Mouse (Mus musculus) embryonic facial prominence, embryonic 12.5 days (tissue): ENCODE measurements around the gene 1600002K03Rik. TPM values are rescaled to one million over a fixed set of nuclear protein-coding genes. Genes with fewer than 3 reads are reported as not detected.

Experiments
- ATAC-seq: fragments of 200-750 bp; cut with Nextera tagmentation; 2 replicates; pipeline ENCODE4 v1.8.0; 2017; ENCODE audit not compliant: insufficient number of reproducible peaks, insufficient read depth, low FRiP score, low TSS enrichment
- H3K27ac ChIP-seq: fragments of 300-500 bp; sonication (generic); 2 replicates; pipeline ENCODE4 v1.5.1; 2016; ENCODE audit warnings: mild to moderate bottlenecking
- H3K27me3 ChIP-seq: fragments of 300-500 bp; sonication (generic); 2 replicates; pipeline ENCODE4 v1.6.1; 2016; ENCODE audit warnings: mild to moderate bottlenecking, moderate library complexity
- H3K36me3 ChIP-seq: fragments of 300-500 bp; sonication (generic); 2 replicates; pipeline ENCODE4 v1.6.1; 2016; ENCODE audit warnings: mild to moderate bottlenecking
- H3K4me1 ChIP-seq: fragments of 300-500 bp; sonication (generic); 2 replicates; pipeline ENCODE4 v1.6.1; 2016
- H3K4me2 ChIP-seq: fragments of 300-500 bp; sonication (generic); replicated peaks from 2 replicates; pipeline ENCODE4 v1.6.1; 2016; ENCODE audit warnings: mild to moderate bottlenecking, moderate library complexity
- H3K4me3 ChIP-seq: fragments of 300-500 bp; sonication (generic); 2 replicates; pipeline ENCODE4 v1.5.1; 2016; ENCODE audit warnings: mild to moderate bottlenecking
- H3K9ac ChIP-seq: fragments of 300-500 bp; sonication (generic); 2 replicates; pipeline ENCODE4 v1.6.1; 2016; ENCODE audit warnings: mild to moderate bottlenecking, moderate library complexity
- H3K9me3 ChIP-seq: fragments of 300-500 bp; sonication (generic); 2 replicates; pipeline ENCODE4 v1.6.1; 2016; ENCODE audit warnings: mild to moderate bottlenecking, moderate library complexity
- WGBS: fragments of 180-500 bp; shearing (Covaris S2); methylation state at CpG from one replicate; pipeline ENCODE4 v1.1.7; 2016; 5-methylcytosine and 5-hydroxymethylcytosine counted together
- polyA plus RNA-seq: library from polyadenylated mRNA; unstranded; fragments of >200 nt; fragmentation: Nextera tagmentation; extraction: Ambion mirVana; gene quantifications from 2 replicates; pipeline ENCODE4 v1.2.1, GENCODE M21; 2016

1600002K03Rik gene
- polyA plus RNA-seq, 1 experiment from 2014 or later, result 11.6 TPM

DNA sequence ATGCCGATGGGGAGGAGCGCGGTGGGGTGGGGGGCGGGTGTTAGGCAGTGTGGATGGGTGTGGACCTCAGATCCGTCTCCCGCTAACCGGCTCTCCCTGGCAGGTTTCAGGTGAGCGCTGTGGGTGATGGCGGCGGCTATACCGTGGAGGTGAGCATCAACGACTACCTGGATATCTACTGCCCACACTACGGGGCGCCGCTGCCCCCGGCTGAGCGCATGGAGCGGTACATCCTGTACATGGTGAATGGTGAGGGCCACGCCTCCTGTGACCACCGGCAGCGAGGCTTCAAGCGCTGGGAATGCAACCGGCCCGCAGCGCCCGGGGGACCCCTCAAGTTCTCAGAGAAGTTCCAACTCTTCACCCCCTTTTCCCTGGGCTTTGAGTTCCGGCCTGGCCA is 13.9 kb downstream of the 1600002K03Rik start:
- Histone ChIP-seq H3K9ac (no peak overlapping the region), H3K9me3 (no peaks in the 10 kb centered on the region), H3K4me2 (no peak overlapping the region), H3K36me3 (peaks cover 41% of the 10 kb centered on the region), H3K4me1 (peaks cover 20% of the 10 kb centered on the region), H3K27me3 (peaks cover 31% of the 10 kb centered on the region), H3K4me3 (no peak overlapping the region), H3K27ac (no peak overlapping the region)
- WGBS, result 38% methylated on average over 27 of the region's 27 CpGs
- no peak for ATAC-seq

DNA sequence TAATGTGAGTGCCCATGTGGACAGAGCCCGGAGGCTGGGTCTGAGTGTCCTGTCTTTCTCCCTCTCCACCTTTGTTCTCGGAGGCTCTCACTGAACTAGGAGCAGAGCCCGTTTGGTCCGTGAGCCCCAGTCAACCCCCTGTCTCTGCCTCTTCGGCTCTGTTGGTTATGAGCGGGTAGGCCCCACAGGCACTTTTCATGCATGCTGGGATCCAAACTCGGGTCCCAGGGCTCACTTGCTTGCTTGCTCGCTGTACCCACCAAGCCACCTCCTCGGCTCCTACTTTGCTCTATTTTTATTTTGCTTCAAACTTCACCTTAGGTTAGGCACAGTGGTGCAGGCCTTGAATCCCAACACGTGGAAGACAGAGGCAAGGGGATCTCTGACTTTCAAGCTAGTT is 15.0 kb downstream of the 1600002K03Rik start:
- Histone ChIP-seq H3K9ac (no peak overlapping the region), H3K27me3 (peaks cover 38% of the 10 kb centered on the region), H3K9me3 (no peaks in the 10 kb centered on the region), H3K27ac (no peak overlapping the region), H3K4me2 (no peak overlapping the region), H3K36me3 (peaks cover 40% of the 10 kb centered on the region), H3K4me1 (peaks cover 14% of the 10 kb centered on the region), H3K4me3 (no peak overlapping the region)
- ATAC-seq, result no peak
- WGBS, result 88% methylated on average over 10 of the region's 10 CpGs

DNA sequence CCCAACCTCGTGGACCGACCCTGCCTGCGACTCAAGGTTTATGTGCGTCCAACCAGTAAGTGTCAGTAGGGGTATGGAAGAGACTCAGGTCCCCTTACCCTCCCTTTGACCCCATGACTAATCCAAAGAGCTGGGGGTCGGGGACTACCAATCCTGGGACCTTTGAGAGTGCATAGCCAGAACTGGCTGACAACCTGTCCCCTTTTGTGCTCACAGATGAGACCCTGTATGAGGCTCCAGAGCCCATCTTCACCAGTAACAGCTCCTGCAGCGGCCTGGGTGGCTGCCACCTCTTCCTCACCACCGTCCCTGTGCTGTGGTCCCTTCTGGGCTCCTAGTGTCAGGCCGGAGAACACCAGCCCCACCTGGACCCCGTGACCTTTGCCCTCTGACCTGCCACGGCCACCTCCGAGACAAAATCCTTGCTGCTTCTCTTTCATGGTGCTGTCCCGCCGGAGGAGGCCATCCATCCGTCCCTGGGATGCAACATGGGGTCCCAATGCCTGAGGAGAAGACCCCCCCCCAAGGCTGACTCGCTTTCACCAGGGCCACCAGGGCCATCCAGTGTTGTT is 15.8 kb downstream of the 1600002K03Rik start:
- H3K4me1 ChIP-seq, result peaks cover 14% of the 10 kb centered on the region
- no peak overlapping the region for H3K27ac ChIP-seq
- H3K9ac ChIP-seq, result no peak overlapping the region
- no peak overlapping the region for H3K4me2 ChIP-seq
- 65% methylated on average over 15 of the region's 15 CpGs for WGBS
- H3K9me3 ChIP-seq, result no peaks in the 10 kb centered on the region
- no peak for ATAC-seq
- H3K36me3 ChIP-seq, result peaks cover 33% of the 10 kb centered on the region
- peaks cover 38% of the 10 kb centered on the region for H3K27me3 ChIP-seq
- no peak overlapping the region for H3K4me3 ChIP-seq

DNA sequence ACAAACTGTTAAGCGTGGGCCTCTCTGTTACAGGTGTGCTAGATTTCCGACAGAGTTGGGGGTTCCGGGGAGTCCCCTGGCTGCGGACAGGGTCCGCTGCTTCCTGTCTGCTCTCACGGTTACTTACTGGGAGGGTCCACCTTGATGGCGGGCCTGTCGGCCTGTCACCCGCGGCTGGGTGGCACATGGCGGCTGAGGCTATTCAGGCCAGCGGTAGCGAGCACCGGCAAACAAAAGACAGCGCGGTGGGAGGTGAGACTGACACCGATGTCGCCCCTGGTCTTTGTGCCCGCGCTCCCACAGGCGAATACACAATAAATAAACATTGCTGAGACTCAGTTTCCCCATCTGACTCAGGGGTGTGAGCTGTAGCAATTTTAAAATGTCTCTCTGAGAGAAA is 17.3 kb downstream of the 1600002K03Rik start:
- Histone ChIP-seq H3K9me3 (no peaks in the 10 kb centered on the region), H3K4me2 (peak overlapping the region; percentile 72), H3K27me3 (peaks cover 38% of the 10 kb centered on the region), H3K27ac (no peak overlapping the region), H3K4me3 (peak overlapping the region; percentile 42), H3K36me3 (peaks cover 33% of the 10 kb centered on the region), H3K4me1 (peaks cover 14% of the 10 kb centered on the region), H3K9ac (peak overlapping the region; percentile 59)
- ATAC-seq, result no peak
- whole genome bisulfite sequencing, result 9% methylated on average over 21 of the region's 21 CpGs

DNA sequence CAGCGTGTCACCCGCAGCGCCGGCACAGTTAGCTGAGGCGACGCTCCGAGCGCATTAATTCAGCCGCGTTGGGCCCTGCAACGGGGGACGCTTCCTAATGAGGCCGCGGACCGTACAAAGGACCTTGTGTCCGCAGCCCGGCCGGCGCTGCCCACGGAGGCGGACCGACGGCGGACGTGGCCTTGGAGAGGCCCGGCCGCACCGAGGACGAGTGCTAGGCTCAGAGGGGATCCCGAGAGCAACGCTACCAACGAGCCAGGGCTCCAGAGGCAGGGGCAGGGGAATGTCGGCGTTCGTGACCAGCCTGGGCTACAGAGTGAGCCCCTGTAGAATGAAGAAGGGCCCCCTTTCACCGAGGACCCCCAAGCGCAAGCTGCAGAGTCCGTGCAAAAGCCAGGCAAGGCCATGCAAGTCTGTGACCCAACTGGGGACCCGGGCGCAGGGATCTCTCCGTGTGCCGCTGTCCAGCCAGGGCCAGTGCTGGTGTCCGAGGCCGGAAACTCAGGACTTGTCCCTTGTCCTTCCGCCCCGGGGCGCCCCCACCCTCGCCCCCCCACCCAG is 17.8 kb downstream of the 1600002K03Rik start:
- WGBS, result under 1% methylated on average over 47 of the region's 48 CpGs
- H3K4me1 ChIP-seq, result peaks cover 14% of the 10 kb centered on the region
- H3K27ac ChIP-seq, result no peak overlapping the region
- H3K9me3 ChIP-seq, result no peaks in the 10 kb centered on the region
- H3K4me2 ChIP-seq, result peak overlapping the region; percentile 72
- ATAC-seq, result no peak; the same call in 1 of the 2 replicates
- peaks cover 33% of the 10 kb centered on the region for H3K36me3 ChIP-seq
- H3K4me3 ChIP-seq, result peak overlapping the region; percentile 42
- peak overlapping the region; percentile 59 for H3K9ac ChIP-seq
- peaks cover 38% of the 10 kb centered on the region for H3K27me3 ChIP-seq

DNA sequence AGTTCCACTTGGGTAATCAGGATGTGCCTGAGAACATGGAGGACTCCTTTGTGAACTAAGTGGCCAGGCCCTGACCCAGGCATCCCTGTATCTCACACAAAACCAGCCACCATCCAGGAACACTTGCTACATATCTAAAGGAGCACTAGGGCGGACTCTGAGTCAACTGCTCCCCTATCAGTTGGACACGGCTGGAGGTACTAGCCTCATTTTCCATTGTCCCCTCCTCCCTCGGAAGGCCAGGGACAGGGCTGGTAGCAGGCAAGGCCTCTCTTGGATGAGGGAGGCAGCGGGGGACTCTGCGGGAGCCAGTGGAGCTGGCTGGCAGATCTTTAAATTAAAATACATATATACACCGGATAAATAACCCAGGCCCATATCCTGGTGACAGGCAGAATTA is 21.2 kb downstream of the 1600002K03Rik start:
- 75% methylated on average over 6 of the region's 6 CpGs for WGBS
- Histone ChIP-seq H3K4me2 (no peak overlapping the region), H3K4me1 (peaks cover 19% of the 10 kb centered on the region), H3K9ac (0 out of 2 replicates have a peak overlapping the region, but pooled peaks have one; percentile 19), H3K4me3 (no peak overlapping the region), H3K36me3 (peaks cover 3% of the 10 kb centered on the region), H3K27me3 (peaks cover 29% of the 10 kb centered on the region), H3K9me3 (no peaks in the 10 kb centered on the region), H3K27ac (no peak overlapping the region)
- ATAC-seq, result no peak

DNA sequence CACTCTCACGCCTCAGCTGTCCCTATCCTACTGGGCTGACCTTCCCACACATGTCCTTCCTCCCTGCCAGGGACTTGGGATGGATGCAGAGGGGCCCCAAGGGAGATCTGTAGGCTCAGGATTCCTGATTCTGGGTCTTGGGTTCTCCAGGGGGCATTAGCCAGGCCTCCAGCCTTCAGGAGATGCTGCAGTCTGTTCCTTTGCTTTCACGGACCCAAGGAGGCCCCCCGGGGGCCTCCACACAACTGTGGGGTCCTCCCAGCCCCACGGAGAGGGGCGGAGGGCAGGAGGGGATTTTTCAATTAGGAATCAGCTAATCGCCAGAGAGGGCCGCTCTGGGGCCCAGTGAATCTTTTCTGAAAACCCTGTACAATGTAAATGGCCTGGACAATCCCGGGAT is 21.7 kb downstream of the 1600002K03Rik start:
- Histone ChIP-seq H3K9ac (0 out of 2 replicates have a peak overlapping the region, but pooled peaks have one; percentile 19), H3K4me2 (no peak overlapping the region), H3K4me3 (no peak overlapping the region)

DNA sequence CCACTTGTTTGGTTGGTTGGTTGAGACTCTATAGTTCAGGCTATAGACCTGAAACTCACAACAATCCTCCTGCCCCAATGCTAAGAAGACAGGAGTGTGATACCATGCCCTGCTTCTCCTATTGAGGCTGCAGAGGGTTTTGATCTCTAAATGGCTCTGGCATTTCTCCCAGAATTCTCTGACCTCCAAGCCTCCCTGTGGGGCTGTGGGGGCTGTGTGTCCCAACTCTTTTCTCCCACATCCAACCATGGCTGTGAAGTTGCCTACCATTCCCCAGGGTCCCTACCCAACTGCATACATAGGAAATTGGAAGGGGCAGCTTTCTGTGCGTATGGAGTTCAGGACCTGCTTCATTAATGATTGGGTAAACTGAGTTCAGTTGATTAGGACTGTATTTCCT is 23.4 kb downstream of the 1600002K03Rik start:
- Histone ChIP-seq H3K4me3 (no peak overlapping the region), H3K4me2 (no peak overlapping the region), H3K9me3 (no peaks in the 10 kb centered on the region), H3K27me3 (peaks cover 9% of the 10 kb centered on the region), H3K36me3 (no peaks in the 10 kb centered on the region), H3K9ac (no peak overlapping the region), H3K27ac (no peak overlapping the region), H3K4me1 (0 out of 2 replicates have a peak, but pooled peaks cover 7% of the 10 kb centered on the region)
- ATAC-seq, result no peak
- 81% methylated on average over 1 of the region's 1 CpGs for WGBS

More for the DNA sequence above, 21.7 kb downstream of the 1600002K03Rik start:
- Histone ChIP-seq H3K9me3 (no peaks in the 10 kb centered on the region), H3K4me1 (peaks cover 19% of the 10 kb centered on the region), H3K36me3 (no peaks in the 10 kb centered on the region), H3K27me3 (peaks cover 25% of the 10 kb centered on the region), H3K27ac (no peak overlapping the region)
- 40% methylated on average over 8 of the region's 8 CpGs for WGBS
- ATAC-seq, result no peak

DNA sequence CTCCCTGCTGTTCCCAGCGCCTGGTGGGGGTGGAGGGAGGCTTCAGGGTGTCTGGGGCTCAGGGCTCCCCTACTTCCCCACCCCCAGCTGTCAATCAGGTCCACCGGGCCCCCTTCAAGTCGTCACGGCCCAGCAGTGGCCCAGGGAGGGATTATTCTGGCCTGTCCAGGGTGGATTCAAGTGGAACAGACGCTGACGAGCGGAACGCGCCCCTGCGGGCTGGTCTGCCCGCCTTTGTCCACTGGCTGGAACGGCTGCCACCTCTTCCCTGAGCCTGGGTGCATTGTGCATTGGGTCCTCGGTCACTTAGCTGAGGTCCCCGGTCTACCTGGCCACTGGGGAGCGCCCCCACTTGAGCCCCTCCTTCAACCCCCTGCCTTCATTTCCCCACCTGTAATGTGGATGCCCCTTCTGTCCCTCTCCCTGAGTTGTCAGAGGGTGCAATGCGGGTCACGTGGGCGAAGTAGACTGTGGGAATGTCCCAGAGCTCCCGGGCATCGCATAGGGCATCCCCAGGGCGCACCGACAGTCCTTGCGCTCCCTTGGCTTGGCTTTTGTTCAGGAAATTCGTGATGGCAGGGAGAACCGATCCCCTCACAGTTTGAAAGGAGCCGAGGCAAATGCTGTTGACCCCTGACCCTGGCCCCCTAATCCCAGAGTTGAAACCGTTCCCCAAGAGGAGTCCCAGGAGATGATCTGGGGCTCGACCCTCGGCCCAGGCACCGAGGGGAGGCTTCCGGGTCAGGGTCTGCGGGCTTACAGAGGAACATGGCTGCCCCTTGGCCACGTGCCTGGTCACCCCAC is 24.2 kb downstream of the 1600002K03Rik start:
- H3K36me3 ChIP-seq, result no peaks in the 10 kb centered on the region
- H3K4me1 ChIP-seq, result 0 out of 2 replicates have a peak, but pooled peaks cover 7% of the 10 kb centered on the region
- no peaks in the 10 kb centered on the region for H3K9me3 ChIP-seq
- no peak overlapping the region for H3K4me2 ChIP-seq
- 54% methylated on average over 33 of the region's 33 CpGs for WGBS
- no peak overlapping the region for H3K4me3 ChIP-seq
- ATAC-seq, result no peak
- H3K9ac ChIP-seq, result no peak overlapping the region
- H3K27ac ChIP-seq, result no peak overlapping the region
- H3K27me3 ChIP-seq, result peaks cover 6% of the 10 kb centered on the region

DNA sequence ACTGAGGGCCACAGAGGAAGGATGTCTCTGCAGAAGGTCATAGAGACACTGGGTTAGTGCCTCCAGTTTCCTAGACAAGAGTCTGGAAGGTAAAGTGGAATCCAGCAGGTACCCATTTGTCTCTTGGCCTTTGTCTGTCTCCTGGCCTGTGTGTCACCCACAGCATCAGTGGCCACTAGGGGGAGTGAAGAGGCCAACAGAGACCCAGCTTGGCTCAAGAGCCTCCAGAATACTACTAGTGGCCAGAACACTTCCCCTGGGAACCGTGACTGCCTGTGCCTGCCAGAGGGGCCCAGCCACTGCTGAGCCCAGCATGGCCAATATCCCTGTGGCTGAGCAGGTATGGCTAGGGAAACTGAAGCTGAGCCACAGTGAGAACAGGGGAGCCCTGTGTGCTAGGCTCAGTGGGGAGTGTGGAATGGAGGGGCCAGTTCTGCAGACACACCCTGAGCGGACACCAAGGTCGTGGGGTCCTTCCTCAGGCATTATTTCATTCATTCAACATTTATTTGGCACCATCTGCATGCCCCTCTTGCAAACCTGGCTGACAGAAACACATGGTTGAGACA is 26.8 kb downstream of the 1600002K03Rik start:
- ATAC-seq, result peak; percentile 54
- no peak overlapping the region for H3K4me3 ChIP-seq
- H3K4me1 ChIP-seq, result 0 out of 2 replicates have a peak, but pooled peaks cover 7% of the 10 kb centered on the region
- H3K27me3 ChIP-seq, result no peaks in the 10 kb centered on the region
- H3K4me2 ChIP-seq, result no peak overlapping the region
- H3K9me3 ChIP-seq, result no peaks in the 10 kb centered on the region
- no peak overlapping the region for H3K9ac ChIP-seq
- no peak overlapping the region for H3K27ac ChIP-seq
- H3K36me3 ChIP-seq, result no peaks in the 10 kb centered on the region
- 48% methylated on average over 3 of the region's 3 CpGs for WGBS

DNA sequence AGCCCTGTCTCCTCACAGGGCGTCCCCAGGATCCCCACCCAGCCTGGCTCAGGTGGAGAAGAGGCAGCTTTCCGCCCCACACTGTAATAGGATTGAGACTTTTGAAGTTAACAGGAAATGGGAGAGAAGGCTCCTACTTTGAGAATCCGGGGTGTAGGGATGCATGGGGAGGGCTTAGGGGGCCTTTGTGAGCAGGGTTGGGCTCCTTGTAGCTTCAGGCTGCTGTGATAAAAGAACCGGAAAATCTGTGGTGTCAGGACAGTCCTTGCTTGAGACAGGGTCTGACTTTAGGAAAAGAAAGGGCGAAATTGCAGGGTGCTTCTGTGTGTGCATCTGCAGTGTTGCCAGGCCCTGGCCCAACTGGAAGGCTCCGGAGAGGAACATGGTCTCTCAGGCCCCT is 27.7 kb downstream of the 1600002K03Rik start:
- no peak for ATAC-seq
- Histone ChIP-seq H3K27ac (no peak overlapping the region), H3K9ac (no peak overlapping the region), H3K36me3 (no peaks in the 10 kb centered on the region), H3K4me1 (0 out of 2 replicates have a peak, but pooled peaks cover 7% of the 10 kb centered on the region), H3K27me3 (no peaks in the 10 kb centered on the region), H3K4me3 (no peak overlapping the region), H3K9me3 (no peaks in the 10 kb centered on the region), H3K4me2 (no peak overlapping the region)
- WGBS, result 66% methylated on average over 6 of the region's 6 CpGs
